Mouse (Mus musculus): ENCODE results near the gene Scube2.

- TF ChIP-seq CTCF (IDR thresholded peaks at IDR 0.05; ENCODE audit: control insufficient read depth, insufficient read depth, low read length) (no peak), POLR2A (IDR thresholded peaks at IDR 0.05; ENCODE audit: borderline replicate concordance, control insufficient read depth, low read depth, low read length) (no peak)
Observed at GRCm38 (mm10) chr7:109795564-109795963, 69.9 kb downstream of the Scube2 start.

Measured in bone marrow, adult 2 months (tissue).